Mouse (Mus musculus) inflammation-experienced regulatory T-cells, adult 6 months (primary cell): ENCODE measurements around the gene Tmem255b. TPM values are rescaled to one million over a fixed set of nuclear protein-coding genes. Genes with fewer than 3 reads are reported as not detected.

Experiments used
- ATAC-seq: one replicate; pipeline ENCODE4 v1.8.0; 2017
- polyA plus RNA-seq, 3 experiments: library from polyadenylated mRNA; unstranded; fragments of 100-300 nt; shearing (Covaris generic); gene quantifications; one replicate each; pipeline ENCODE4 v1.2.1; 2017

The Tmem255b gene
- polyA plus RNA-seq, 3 experiments from 2014 or later = not detected

- ATAC-seq = no peak
Observed at GRCm38 (mm10) chr8:13492198-13492995, 57.4 kb downstream of the Tmem255b start.

DNA sequence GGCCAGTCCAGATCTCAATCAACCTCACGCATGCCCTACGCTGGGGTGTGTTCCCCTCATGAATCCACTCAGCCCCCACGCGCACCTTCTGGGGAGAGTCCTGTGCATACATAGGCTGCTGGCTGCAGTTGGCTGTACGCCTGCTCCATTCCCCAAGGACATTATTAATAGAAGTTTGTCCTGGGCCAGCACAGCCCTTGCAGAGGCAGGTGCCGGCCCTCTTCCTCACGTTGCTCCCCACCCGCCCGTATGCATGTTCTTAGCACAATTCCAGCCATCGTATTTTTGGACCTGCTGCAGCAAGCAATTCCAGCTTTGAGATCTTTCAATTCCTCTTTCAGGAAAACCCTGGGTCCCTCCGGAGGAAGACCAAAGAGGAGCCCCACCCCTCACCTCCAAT is 58.0 kb downstream of the Tmem255b start:
- ATAC-seq = no peak

- no peak for ATAC-seq
Observed at GRCm38 (mm10) chr8:13493858-13494631, 59.1 kb downstream of the Tmem255b start, which contains the start of gene Gas6. Gene Gas6, minus strand, starts transcription at chr8:13494490.

DNA sequence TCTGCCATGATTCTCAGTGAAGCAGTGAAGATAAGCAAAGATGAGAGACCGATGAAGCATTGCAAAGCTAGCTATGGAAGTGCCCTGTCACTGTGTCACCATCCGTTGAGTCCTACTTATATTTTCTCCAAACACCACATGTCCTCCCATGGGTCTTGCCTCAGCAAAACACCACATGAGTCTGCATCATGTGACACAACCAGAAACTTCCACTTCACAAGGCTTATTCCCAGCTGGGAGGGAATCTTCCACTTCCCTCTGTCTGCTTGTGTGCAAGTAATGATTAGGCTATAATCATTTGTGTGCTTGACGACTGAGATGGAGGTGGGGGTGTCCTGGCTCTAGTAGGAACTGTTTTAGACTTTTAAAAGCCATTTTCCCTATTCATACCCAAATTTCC is 66.2 kb downstream of the Tmem255b start:
- no peak for ATAC-seq

DNA sequence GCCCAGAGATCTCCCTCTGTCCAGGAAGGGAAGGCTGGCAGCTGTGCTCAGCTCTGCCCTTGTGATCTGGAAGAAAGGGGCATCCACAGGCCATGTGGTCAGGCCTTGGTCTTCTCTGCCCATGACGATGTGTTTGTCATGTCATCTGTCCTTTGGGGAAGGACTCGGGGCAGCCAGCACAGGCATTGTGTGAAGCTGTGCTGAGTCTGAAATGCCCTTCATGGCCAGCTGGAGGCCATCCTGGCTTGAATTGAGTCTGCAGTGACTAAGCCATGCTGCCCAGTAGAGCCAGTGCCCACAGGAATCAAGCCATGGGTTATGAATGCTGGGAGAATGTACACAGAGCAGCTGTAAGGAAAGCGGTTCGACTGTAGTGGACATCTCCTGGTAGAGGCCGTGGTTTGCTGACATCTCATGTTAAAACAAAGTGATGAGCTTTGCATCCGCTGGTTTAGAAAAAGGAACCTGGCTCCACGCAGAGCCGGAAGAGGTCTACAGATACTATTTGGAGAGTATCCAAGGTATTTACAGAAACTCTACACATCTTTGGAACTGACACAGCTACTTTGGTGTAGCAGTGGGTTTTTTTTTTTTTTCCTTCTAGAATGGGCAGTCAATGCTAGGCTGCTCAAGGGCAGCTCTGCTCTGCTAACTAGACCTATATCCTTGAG is 69.1 kb downstream of the Tmem255b start:
- ATAC-seq = no peak

DNA sequence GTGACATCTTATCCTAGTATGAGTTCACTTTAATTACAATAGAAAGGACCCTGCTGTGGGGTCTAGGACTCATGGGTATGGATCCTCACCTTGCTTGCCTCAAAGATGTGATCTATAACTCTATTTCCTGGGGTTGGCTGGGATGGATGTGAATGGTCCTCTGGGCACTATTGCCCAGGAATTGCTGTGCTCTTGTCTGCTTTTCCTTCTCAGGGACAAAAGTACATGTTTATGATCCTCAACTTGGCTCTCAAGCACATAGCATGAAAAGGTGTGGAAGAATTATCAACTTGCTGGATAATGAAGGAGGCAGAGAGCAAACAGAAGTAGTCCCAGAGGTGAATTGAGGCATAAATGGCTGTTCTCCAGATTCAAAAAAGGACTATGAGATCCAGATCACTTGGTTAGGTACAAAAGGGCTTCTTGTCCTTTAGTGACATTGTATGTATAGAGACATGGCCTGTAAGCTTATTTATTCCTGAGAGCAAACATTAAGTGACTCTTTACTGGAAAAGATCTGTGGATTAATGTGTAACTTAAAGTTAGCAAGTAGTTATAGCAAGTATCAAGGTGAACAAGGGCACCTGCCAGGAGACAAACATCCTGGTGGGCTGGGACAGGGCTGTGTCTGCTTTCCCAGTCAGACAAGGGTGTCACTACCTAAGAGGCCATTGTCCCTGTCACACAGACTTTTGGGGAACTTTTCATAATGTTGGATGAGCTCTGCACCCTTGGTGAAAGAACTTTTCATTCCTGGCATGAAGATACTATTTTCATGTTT is 70.1 kb downstream of the Tmem255b start:
- ATAC-seq = no peak

DNA sequence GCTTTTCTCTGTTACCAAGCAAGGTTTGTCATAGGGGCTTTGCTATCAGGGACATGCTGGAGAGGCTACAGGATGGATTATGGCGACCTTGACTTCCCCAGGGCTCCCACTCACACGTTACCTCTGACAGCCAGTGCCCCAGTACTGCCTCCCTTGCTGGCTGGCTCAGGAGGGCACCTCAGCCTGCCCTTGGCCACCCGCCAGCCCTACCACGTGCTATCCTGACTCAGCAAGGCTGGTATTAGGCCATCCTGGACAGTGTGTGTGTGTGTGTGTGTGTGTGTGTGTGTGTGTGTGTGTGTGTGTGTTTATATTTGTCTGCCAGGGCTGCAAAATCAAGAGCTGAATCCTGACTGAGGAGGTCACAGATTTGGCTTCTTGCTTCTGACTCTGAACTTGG is 71.9 kb downstream of the Tmem255b start:
- no peak for ATAC-seq

GRCm38 (mm10) chr8:13507284-13507937 is 72.4 kb downstream of the Tmem255b start:
- no peak for ATAC-seq

DNA sequence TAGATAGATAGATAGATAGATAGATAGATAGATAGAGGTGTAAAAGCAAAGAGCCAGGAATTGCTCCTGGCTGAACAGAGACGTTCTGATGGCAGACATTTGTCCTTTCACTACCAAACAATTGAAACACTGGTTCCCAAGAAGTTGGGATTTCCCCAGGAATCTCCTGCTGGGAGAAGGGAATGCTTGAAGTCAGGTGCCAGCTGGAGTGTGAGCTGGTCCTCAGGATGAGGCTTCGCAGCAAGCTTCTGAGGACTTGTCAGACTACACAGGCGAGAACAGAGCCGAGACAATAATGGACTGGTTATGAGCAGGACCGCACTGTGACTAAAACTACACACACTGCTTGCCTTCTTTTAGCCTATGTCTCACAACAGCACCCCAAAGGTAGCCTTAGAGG is 77.0 kb downstream of the Tmem255b start:
- ATAC-seq = no peak

DNA sequence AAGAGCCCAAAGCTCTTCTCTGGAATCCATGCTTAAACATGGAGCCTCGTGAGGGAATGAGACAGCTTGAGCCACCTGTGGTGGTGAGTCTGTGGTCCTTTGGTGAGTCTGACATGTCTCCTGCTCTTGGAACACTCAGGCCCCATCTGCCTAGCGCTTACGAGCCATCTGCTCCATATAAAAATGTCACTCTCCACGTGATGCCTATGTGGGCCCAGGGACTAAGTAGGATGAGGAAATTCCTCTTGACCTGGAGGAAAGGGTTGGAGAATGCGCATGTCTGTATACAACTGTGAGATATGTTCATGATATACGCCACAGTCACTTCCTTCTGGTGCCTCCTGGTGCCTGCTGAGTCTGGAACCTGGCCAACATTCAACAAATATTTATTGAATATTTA is 77.7 kb downstream of the Tmem255b start:
- ATAC-seq = no peak

- no peak for ATAC-seq
Observed at GRCm38 (mm10) chr8:13513556-13514370, 78.8 kb downstream of the Tmem255b start.

DNA sequence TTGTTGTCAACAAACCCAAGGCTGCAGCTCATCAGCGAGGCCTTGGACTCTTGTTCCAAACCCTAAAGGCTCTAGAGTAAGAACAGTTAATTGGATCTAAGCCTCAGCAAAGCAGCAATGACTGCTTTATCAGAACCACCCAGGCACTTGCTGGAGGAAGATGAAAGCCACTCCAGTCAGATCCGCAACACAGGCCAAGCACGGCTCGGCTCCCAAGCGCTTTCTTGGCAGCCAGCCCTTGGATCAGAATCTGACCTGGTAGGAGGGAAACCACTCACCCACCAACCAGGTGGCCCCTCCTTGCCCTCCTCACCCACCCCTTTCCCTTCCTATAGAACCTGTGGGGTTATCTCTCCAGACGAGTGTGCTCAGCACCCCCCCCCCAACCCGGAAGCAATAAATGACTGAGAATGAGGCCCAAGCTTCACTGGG is 81.0 kb downstream of the Tmem255b start:
- no peak for ATAC-seq

GRCm38 (mm10) chr8:13516728-13517127 is 81.7 kb downstream of the Tmem255b start:
- ATAC-seq = no peak

DNA sequence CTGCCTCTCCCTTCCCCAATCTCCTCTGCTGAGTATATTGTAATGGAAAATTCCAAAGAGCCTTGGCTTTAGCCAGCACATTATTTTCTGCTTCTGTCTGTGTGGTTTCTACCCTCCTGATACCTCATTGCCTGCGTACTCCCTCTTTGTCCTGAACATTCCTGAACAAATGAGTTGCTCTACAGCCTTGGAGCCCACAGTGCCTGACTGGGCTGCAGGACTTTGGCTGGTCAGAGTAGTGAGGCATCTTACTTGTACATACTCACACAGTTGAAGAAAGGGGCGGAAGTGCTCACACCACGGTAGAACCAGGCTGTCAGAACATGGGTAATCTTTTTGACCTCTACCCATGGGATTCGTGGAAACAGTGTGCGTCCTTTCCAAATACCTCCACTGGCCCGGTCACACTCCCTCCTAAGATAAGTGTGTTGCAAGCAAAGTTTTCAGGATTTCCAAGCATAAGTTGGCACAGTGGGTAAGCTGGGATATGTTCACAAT is 82.3 kb downstream of the Tmem255b start:
- no peak for ATAC-seq

Other genes starting within 250 kb of the Tmem255b start
- gene Grtp1, start 234.6 kb upstream of the Tmem255b start, polyA plus RNA-seq = 1 to 10 TPM in 2 of 3 experiments, under 1 TPM in 1; 0.48 to 6.3 (median 2.8) TPM
- gene Adprhl1, start 181.0 kb upstream of the Tmem255b start, polyA plus RNA-seq = not detected
- 10 to 100 TPM; 16.0 to 25.2 (median 22.4) TPM for gene Dcun1d2, start 147.1 kb upstream of the Tmem255b start, polyA plus RNA-seq
- 10 to 100 TPM; 24.1 to 28.8 (median 26.7) TPM for gene Tmco3, start 147.0 kb upstream of the Tmem255b start, polyA plus RNA-seq
- 10 to 100 TPM; 33.2 to 64.7 (median 37.8) TPM for gene Tfdp1, start 96.4 kb upstream of the Tmem255b start, polyA plus RNA-seq
- not detected for gene Atp4b, start 38.4 kb upstream of the Tmem255b start, polyA plus RNA-seq
- gene Grk1, start 30.1 kb upstream of the Tmem255b start, polyA plus RNA-seq = not detected
- not detected for gene Gas6, start 59.3 kb downstream of the Tmem255b start, polyA plus RNA-seq
- not detected for gene 1700029H14Rik, start 127.3 kb downstream of the Tmem255b start, polyA plus RNA-seq
- 100 to 1,000 TPM in 1 of 3 experiments, 10 to 100 TPM in 2; 96.4 to 121 (median 96.5) TPM for gene Rasa3, start 242.4 kb downstream of the Tmem255b start, polyA plus RNA-seq